Mouse (Mus musculus) lung, embryonic 14.5 days (tissue): ENCODE results near the gene Dclk1. TPM values are rescaled to one million over a fixed set of nuclear protein-coding genes. Genes with fewer than 3 reads are reported as not detected.
A peak's percentile ranks its signal among the peaks of the same experiment; 100 is the strongest.

Source experiments
- ATAC-seq: fragments of 200-750 bp; cut with Nextera tagmentation; 2 replicates; pipeline ENCODE4 v1.8.0; 2017; ENCODE audit warnings: mild to moderate bottlenecking, moderate TSS enrichment, moderate library complexity; ENCODE audit not compliant: insufficient read depth
- DNase-seq: peaks from one replicate; pipeline ENCODE4 v3.0.0-alpha.2; 2015
- H3K27ac ChIP-seq: fragments of 300-500 bp; sonication (generic); 2 replicates; pipeline ENCODE4 v1.5.1; 2014; ENCODE audit warnings: low read depth, mild to moderate bottlenecking, moderate library complexity
- H3K27me3 ChIP-seq: fragments of 300-500 bp; sonication (generic); 2 replicates; pipeline ENCODE4 v1.6.1; 2014; ENCODE audit warnings: low read length, control low read depth; ENCODE audit not compliant: insufficient read depth
- H3K36me3 ChIP-seq: fragments of 300-500 bp; sonication (generic); 2 replicates; pipeline ENCODE4 v1.6.1; 2014; ENCODE audit warnings: control low read depth; ENCODE audit not compliant: insufficient read depth
- H3K4me1 ChIP-seq: fragments of 300-500 bp; sonication (generic); 2 replicates; pipeline ENCODE4 v1.6.1; 2014; ENCODE audit warnings: antibody characterized with exemption, control low read depth; ENCODE audit not compliant: insufficient read depth
- H3K4me2 ChIP-seq: fragments of 300-500 bp; sonication (generic); 2 replicates; pipeline ENCODE4 v1.6.1; 2014; ENCODE audit warnings: mild to moderate bottlenecking
- H3K4me3 ChIP-seq: fragments of 300-500 bp; sonication (generic); 2 replicates; pipeline ENCODE4 v1.5.1; 2014; ENCODE audit warnings: low read depth, low read length
- H3K9ac ChIP-seq: fragments of 300-500 bp; sonication (generic); 2 replicates; pipeline ENCODE4 v1.6.1; 2014
- H3K9me3 ChIP-seq: fragments of 300-500 bp; sonication (generic); 2 replicates; pipeline ENCODE4 v1.6.1; 2016; ENCODE audit warnings: low read depth, low read length, control low read depth
- CTCF ChIP-seq: IDR thresholded peaks from 2 replicates; pipeline ENCODE4 v1.5.1; 2016; ENCODE audit warnings: antibody characterized with exemption, low read depth
- WGBS: fragments of 180-500 bp; shearing (Covaris S2); extraction: QIAGEN DNeasy Blood & Tissue Kit; methylation state at CpG from one replicate; pipeline ENCODE4 v1.1.7; 2014; 5-methylcytosine and 5-hydroxymethylcytosine counted together
- polyA plus RNA-seq: library from polyadenylated mRNA; unstranded; fragments of >200 nt; fragmentation: Nextera tagmentation; extraction: Ambion mirVana; gene quantifications from 2 replicates; pipeline ENCODE4 v1.2.1, GENCODE M21; 2014

Gene Dclk1
- polyA plus RNA-seq, 1 experiment from 2014 or later = 11.3 TPM

DNA sequence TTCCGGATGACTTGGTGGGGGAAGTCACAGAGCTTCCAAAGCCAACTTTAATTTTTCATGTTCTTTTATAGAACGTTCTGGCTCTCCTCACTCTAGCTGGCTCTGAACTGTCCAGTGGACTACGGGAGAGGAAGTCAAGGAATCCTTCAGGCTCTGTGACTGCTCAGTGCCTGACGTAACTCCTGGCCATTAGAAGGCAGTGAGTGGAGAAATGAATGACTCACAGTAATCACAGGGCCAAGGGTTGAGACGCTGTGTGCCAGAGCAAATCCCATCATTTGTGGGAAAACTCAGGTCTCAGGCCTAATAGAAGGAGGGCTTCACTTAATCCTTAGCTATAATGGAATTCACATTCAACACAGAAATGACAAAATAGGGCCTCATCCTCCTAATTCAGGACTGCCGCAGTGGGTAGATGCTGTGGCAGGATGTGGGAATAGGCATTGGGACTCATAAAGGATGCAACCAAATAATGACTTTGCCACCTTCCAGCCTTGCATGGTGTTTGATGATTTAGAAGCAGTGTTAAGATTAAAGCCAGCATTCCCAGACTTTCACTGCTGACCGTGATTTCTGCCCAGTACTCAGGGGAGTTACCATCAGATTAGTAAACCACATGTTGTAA, 65.5 kb downstream of the Dclk1 start:
- Histone ChIP-seq H3K4me2 (no peak overlapping the region), H3K9me3 (no peaks in the 10 kb centered on the region), H3K4me3 (no peak overlapping the region), H3K27me3 (no peaks in the 10 kb centered on the region), H3K9ac (no peak overlapping the region), H3K27ac (no peak overlapping the region), H3K4me1 (no peaks in the 10 kb centered on the region), H3K36me3 (no peaks in the 10 kb centered on the region)
- 64% methylated on average over 7 of the region's 7 CpGs for WGBS
- no peak for TF ChIP-seq CTCF
- DNase-seq (peak; percentile 7), ATAC-seq (no peak)

DNA sequence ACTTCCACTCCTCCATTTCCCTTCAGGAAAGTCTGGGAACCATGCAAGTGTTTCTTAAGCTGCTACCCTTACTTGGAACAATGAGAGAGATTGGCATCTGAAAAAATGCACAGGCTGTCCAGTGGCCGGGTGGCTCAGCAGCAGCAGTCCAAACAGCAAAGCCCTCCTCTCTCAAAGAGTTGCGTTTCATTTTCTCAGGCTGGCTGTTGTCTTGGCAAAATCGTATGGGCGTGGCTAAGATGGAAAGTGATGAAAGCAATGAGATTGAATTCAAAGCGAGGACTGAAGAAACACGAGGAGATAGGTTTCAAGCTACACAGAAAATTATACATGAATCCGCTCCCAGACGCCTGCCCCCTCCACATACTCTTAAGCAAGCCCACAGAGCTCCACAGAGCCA, 67.8 kb downstream of the Dclk1 start:
- H3K4me2 ChIP-seq = no peak overlapping the region

DNA sequence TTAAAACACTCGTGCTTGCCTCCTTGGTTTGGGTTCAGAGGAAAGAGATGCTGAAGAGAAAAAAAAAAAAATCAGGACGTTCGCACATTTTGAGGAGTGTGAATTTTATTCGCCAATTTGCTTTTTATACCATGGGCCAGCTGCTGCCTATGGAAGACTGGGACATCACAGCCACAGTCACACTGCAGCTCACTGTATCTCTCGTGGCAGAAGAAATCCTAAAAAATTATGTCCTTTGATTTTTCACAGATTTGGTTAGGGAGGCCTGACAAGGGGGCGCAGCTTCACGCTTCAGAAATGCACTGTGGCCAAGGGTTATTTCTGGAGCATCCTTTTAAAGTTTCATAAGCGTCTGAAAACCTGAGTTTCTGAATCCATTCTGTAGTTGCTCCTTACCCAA, 73.7 kb downstream of the Dclk1 start:
- no peaks in the 10 kb centered on the region for H3K36me3 ChIP-seq

More for the DNA sequence above, 67.8 kb downstream of the Dclk1 start:
- no peak overlapping the region for H3K27ac ChIP-seq
- no peak for TF ChIP-seq CTCF
- ATAC-seq = no peak
- H3K4me3 ChIP-seq = no peak overlapping the region
- H3K9me3 ChIP-seq = no peaks in the 10 kb centered on the region
- no peak overlapping the region for H3K9ac ChIP-seq
- H3K27me3 ChIP-seq = no peaks in the 10 kb centered on the region
- H3K36me3 ChIP-seq = no peaks in the 10 kb centered on the region
- WGBS = 59% methylated on average over 8 of the region's 8 CpGs
- H3K4me1 ChIP-seq = no peaks in the 10 kb centered on the region
- peak; percentile 6 for DNase-seq

DNA sequence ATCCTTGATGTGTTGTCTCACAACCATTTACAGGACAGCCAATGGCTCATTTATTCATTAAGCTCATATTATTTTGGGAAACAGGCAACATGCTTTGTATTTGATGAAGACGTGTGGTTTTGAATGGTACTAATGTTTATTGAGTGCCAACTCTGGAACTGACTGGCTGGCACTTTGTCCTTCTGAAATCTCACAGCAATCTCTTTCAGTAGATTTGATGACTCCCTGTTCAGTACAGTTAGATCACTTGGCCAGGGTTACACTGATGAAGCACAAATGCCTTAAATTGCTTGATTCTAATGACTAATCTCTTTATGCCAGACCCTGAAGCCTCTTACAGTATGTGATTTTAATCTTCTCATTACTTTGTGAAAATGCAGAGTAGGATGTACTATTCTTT, 75.9 kb downstream of the Dclk1 start:
- ATAC-seq (no peak), DNase-seq (no peak)
- Histone ChIP-seq H3K27ac (no peak overlapping the region), H3K4me3 (no peak overlapping the region), H3K27me3 (no peaks in the 10 kb centered on the region), H3K9ac (no peak overlapping the region), H3K4me2 (no peak overlapping the region), H3K4me1 (no peaks in the 10 kb centered on the region), H3K36me3 (no peaks in the 10 kb centered on the region), H3K9me3 (no peaks in the 10 kb centered on the region)
- TF ChIP-seq CTCF = no peak
- 82% methylated on average over 1 of the region's 1 CpGs for WGBS

More for the DNA sequence above, 73.7 kb downstream of the Dclk1 start:
- 75% methylated on average over 8 of the region's 8 CpGs for WGBS
- Histone ChIP-seq H3K9ac (no peak overlapping the region), H3K4me1 (no peaks in the 10 kb centered on the region), H3K27me3 (no peaks in the 10 kb centered on the region), H3K27ac (no peak overlapping the region), H3K4me2 (no peak overlapping the region), H3K4me3 (no peak overlapping the region), H3K9me3 (no peaks in the 10 kb centered on the region)
- no peak for TF ChIP-seq CTCF
- ATAC-seq (no peak), DNase-seq (no peak)

- no peaks in the 10 kb centered on the region for H3K36me3 ChIP-seq
- DNase-seq = no peak
- no peak overlapping the region for H3K4me3 ChIP-seq
- no peaks in the 10 kb centered on the region for H3K27me3 ChIP-seq
- WGBS = 96% methylated on average over 3 of the region's 3 CpGs
- no peak overlapping the region for H3K27ac ChIP-seq
- H3K9ac ChIP-seq = no peak overlapping the region
- no peaks in the 10 kb centered on the region for H3K9me3 ChIP-seq
- TF ChIP-seq CTCF = no peak
- no peak for ATAC-seq
- H3K4me1 ChIP-seq = no peaks in the 10 kb centered on the region
- H3K4me2 ChIP-seq = no peak overlapping the region
These were observed 78.4 kb downstream of the Dclk1 start for GRCm38 (mm10) chr3:55320572-55320971.

GRCm38 (mm10) chr3:55324029-55324428, 81.9 kb downstream of the Dclk1 start:
- no peak overlapping the region for H3K9ac ChIP-seq
- no peaks in the 10 kb centered on the region for H3K36me3 ChIP-seq
- no peak overlapping the region for H3K27ac ChIP-seq
- H3K4me3 ChIP-seq = no peak overlapping the region
- 47% methylated on average over 1 of the region's 1 CpGs for WGBS
- H3K9me3 ChIP-seq = no peaks in the 10 kb centered on the region
- no peaks in the 10 kb centered on the region for H3K4me1 ChIP-seq
- DNase-seq (no peak), ATAC-seq (no peak)
- H3K4me2 ChIP-seq = no peak overlapping the region
- H3K27me3 ChIP-seq = no peaks in the 10 kb centered on the region
- TF ChIP-seq CTCF = no peak

DNA sequence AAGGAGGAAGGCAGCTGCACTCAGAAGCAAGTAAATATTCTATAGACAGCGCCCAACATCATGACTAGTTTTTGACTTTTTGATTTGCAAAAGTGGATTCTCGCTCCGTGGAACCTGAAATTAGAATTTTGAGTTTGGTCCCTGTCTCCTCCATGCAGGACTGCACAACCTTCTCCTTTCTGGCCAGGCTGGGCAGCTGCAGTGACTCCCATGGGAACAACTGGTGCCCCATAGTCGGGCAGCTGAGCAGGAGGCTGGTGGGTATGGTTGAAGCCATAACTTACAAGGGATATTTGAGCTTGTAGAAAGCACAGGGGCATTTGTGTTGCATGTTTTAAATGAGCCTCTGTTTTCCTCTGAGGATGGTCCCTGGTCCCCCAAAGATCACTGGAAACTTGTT, 88.3 kb downstream of the Dclk1 start:
- no peak for ATAC-seq
- no peaks in the 10 kb centered on the region for H3K27me3 ChIP-seq
- no peak overlapping the region for H3K27ac ChIP-seq
- no peaks in the 10 kb centered on the region for H3K9me3 ChIP-seq
- no peak overlapping the region for H3K4me3 ChIP-seq
- no peak for TF ChIP-seq CTCF
- H3K36me3 ChIP-seq = no peaks in the 10 kb centered on the region
- H3K4me1 ChIP-seq = no peaks in the 10 kb centered on the region
- H3K4me2 ChIP-seq = no peak overlapping the region
- H3K9ac ChIP-seq = no peak overlapping the region
- 80% methylated on average over 4 of the region's 4 CpGs for WGBS
- no peak for DNase-seq

GRCm38 (mm10) chr3:55331694-55332093, 89.5 kb downstream of the Dclk1 start:
- no peaks in the 10 kb centered on the region for H3K4me1 ChIP-seq
- H3K9me3 ChIP-seq = no peaks in the 10 kb centered on the region
- H3K9ac ChIP-seq = no peak overlapping the region
- TF ChIP-seq CTCF = no peak
- H3K27me3 ChIP-seq = no peaks in the 10 kb centered on the region
- H3K4me2 ChIP-seq = no peak overlapping the region
- no peak overlapping the region for H3K4me3 ChIP-seq
- no peaks in the 10 kb centered on the region for H3K36me3 ChIP-seq
- no peak overlapping the region for H3K27ac ChIP-seq
- ATAC-seq (no peak), DNase-seq (no peak)
